Mouse (Mus musculus): ENCODE results near the gene Rbpj. TPM values are rescaled to one million over a fixed set of nuclear protein-coding genes. Genes with fewer than 3 reads are reported as not detected.

Gene Rbpj
- total and polyA plus RNA-seq, 2 experiments, result 4.2 to 9.6 TPM

DNA sequence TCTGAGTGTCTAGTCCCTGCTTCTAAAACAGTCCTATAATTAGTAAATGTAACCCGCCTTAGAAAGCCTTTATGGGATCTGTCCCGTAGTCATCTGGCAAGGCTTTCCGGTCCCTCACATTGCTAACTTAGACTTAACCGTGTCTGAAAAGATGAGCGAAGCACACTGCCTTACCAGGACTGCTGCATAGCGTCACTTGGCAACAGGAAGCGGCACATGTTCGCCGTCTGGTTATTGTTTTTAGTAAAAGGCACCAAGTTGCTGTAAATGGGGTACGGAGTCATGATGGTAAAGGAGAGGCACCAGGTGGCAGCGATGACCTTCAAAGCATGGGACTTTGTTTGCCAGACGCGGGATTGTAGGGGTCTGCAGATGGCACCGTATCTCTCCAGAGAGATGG, 236.7 kb downstream of the Rbpj start:
- H3K4me3 ChIP-seq (ENCODE audit: insufficient read depth, low read depth, low read length), result no peak overlapping the region
- TF ChIP-seq POLR2A (IDR thresholded peaks at IDR 0.05; ENCODE audit: extremely low read depth, insufficient read depth, low read length), result no peak
- no peak for TF ChIP-seq CTCF (IDR thresholded peaks at IDR 0.05; ENCODE audit: low read depth, low read length)
- H3K27me3 ChIP-seq (ENCODE audit: control insufficient read depth, insufficient read depth, low read length), result no peaks in the 10 kb centered on the region
- 84% methylated on average over 14 of the region's 14 CpGs for WGBS
- DNase-seq (ENCODE audit: extremely low read depth, low read depth, low spot score), result no peak
- no peak overlapping the region for H3K27ac ChIP-seq (replicated peaks; ENCODE audit: insufficient read depth, low read depth, low read length)
- no peaks in the 10 kb centered on the region for H3K79me2 ChIP-seq (ENCODE audit: control insufficient read depth, insufficient read depth, low read length)
- no peak overlapping the region for H3K9ac ChIP-seq (ENCODE audit: low read depth, low read length)
- H3K4me1 ChIP-seq (ENCODE audit: control insufficient read depth, insufficient read depth, low read length), result no peaks in the 10 kb centered on the region
- H3K36me3 ChIP-seq (ENCODE audit: control insufficient read depth, insufficient read depth, low read length), result no peaks in the 10 kb centered on the region

Other genes starting within 250 kb of the Rbpj start
- gene Smim20, start 199.1 kb upstream of the Rbpj start, total RNA-seq (2014; rRNA removed), result 36.3 and 40.1 TPM in 2 replicates
- 39.2 and 42.4 TPM in 2 replicates for gene Smim20, start 199.1 kb upstream of the Rbpj start, polyA plus RNA-seq (2012; rRNA removed)
- 0.13 and 0.37 TPM in 2 replicates for gene Cckar, start 241.6 kb downstream of the Rbpj start, total RNA-seq (2014; rRNA removed)
- not detected in 2 replicates for gene Cckar, start 241.6 kb downstream of the Rbpj start, polyA plus RNA-seq (2012; rRNA removed)

All from liver, adult 2 months (tissue).